Mouse (Mus musculus) hindbrain, embryonic 15.5 days (tissue): ENCODE data around the gene Sult1a1. TPM values are rescaled to one million over a fixed set of nuclear protein-coding genes. Genes with fewer than 3 reads are reported as not detected.
"Not testable (repeated sequence)": the region's sequence is repeated elsewhere in the genome, so short reads cannot be mapped to it uniquely, and the experiment has no call there.

Experiments used
- ATAC-seq: fragments of 200-750 bp; cut with Nextera tagmentation; 2 replicates; pipeline ENCODE4 v1.8.0; 2017; ENCODE audit warnings: low read depth, moderate number of reproducible peaks, moderate TSS enrichment; ENCODE audit not compliant: low FRiP score
- H3K27ac ChIP-seq: fragments of 300-500 bp; sonication (generic); replicated peaks from 2 replicates; pipeline ENCODE4 v1.5.1; 2015; ENCODE audit warnings: mild to moderate bottlenecking, inconsistent platforms
- H3K27me3 ChIP-seq: fragments of 300-500 bp; sonication (generic); 2 replicates; pipeline ENCODE4 v1.6.1; 2015; ENCODE audit warnings: control low read depth, inconsistent platforms
- H3K36me3 ChIP-seq: fragments of 300-500 bp; sonication (generic); 2 replicates; pipeline ENCODE4 v1.6.1; 2015; ENCODE audit warnings: control low read depth, inconsistent platforms
- H3K4me1 ChIP-seq: fragments of 300-500 bp; sonication (generic); replicated peaks from 2 replicates; pipeline ENCODE4 v1.6.1; 2015; ENCODE audit warnings: control low read depth, inconsistent platforms
- H3K4me2 ChIP-seq: fragments of 300-500 bp; sonication (generic); 2 replicates; pipeline ENCODE4 v1.6.1; 2015; ENCODE audit warnings: moderate library complexity, mild to moderate bottlenecking, inconsistent platforms
- H3K4me3 ChIP-seq: fragments of 300-500 bp; sonication (generic); 2 replicates; pipeline ENCODE4 v1.5.1; 2015; ENCODE audit warnings: mild to moderate bottlenecking, inconsistent platforms
- H3K9ac ChIP-seq: fragments of 300-500 bp; sonication (generic); 2 replicates; pipeline ENCODE4 v1.6.1; 2015; ENCODE audit warnings: inconsistent platforms
- H3K9me3 ChIP-seq: fragments of 300-500 bp; sonication (generic); 2 replicates; pipeline ENCODE4 v1.6.1; 2016; ENCODE audit warnings: control low read depth, inconsistent platforms
- WGBS: fragments of 180-500 bp; shearing (Covaris S2); methylation state at CpG from one replicate; pipeline ENCODE4 v1.1.7; 2015; 5-methylcytosine and 5-hydroxymethylcytosine counted together
- polyA plus RNA-seq: library from polyadenylated mRNA; unstranded; fragments of >200 nt; fragmentation: Nextera tagmentation; extraction: Ambion mirVana; gene quantifications from 2 replicates; pipeline ENCODE4 v1.2.1, GENCODE M21; 2015

Gene Sult1a1
- polyA plus RNA-seq, 1 experiment from 2014 or later = 7.3 TPM

GRCm38 (mm10) chr7:126653991-126654390 is 22.2 kb downstream of the Sult1a1 start:
- no peak overlapping the region for H3K4me3 ChIP-seq
- no peak overlapping the region for H3K27ac ChIP-seq
- no peak overlapping the region for H3K4me2 ChIP-seq
- H3K36me3 ChIP-seq = no peaks in the 10 kb centered on the region
- 84% methylated on average over 2 of the region's 2 CpGs for WGBS
- no peaks in the 10 kb centered on the region for H3K27me3 ChIP-seq
- peaks cover 7% of the 10 kb centered on the region for H3K4me1 ChIP-seq
- no peak overlapping the region for H3K9ac ChIP-seq
- no peaks in the 10 kb centered on the region for H3K9me3 ChIP-seq
- ATAC-seq = no peak

GRCm38 (mm10) chr7:126650852-126651251 is 25.4 kb downstream of the Sult1a1 start:
- Histone ChIP-seq H3K4me1 (peaks cover 13% of the 10 kb centered on the region), H3K4me2 (no peak overlapping the region), H3K9ac (no peak overlapping the region), H3K4me3 (no peak overlapping the region), H3K27ac (no peak overlapping the region), H3K36me3 (no peaks in the 10 kb centered on the region), H3K9me3 (no peaks in the 10 kb centered on the region), H3K27me3 (no peaks in the 10 kb centered on the region)
- 87% methylated on average over 2 of the region's 2 CpGs for WGBS
- ATAC-seq = no peak

GRCm38 (mm10) chr7:126649231-126650051 is 26.8 kb downstream of the Sult1a1 start, which contains the start of gene Sgf29:
Gene Sgf29 (plus strand): TSS chr7:126649309.
- Histone ChIP-seq H3K9me3 (no peaks in the 10 kb centered on the region), H3K4me1 (peaks cover 13% of the 10 kb centered on the region), H3K36me3 (no peaks in the 10 kb centered on the region), H3K27me3 (no peaks in the 10 kb centered on the region), H3K9ac (peak within 1 kb of the TSS; percentile 59), H3K27ac (peak within 1 kb of the TSS; percentile 93), H3K4me3 (peak within 1 kb of the TSS; percentile 56), H3K4me2 (peak within 1 kb of the TSS; percentile 67)
- ATAC-seq = peak; percentile 98
- 1% methylated on average over 57 of the region's 57 CpGs for WGBS

GRCm38 (mm10) chr7:126648486-126648885 is 27.7 kb downstream of the Sult1a1 start:
- Histone ChIP-seq H3K27ac (peak overlapping the region; percentile 93), H3K4me3 (peak overlapping the region; percentile 56)

GRCm38 (mm10) chr7:126645708-126646107 is 30.5 kb downstream of the Sult1a1 start:
- ATAC-seq = no peak
- Histone ChIP-seq H3K9ac (no peak overlapping the region), H3K27ac (no peak overlapping the region), H3K4me2 (no peak overlapping the region), H3K36me3 (no peaks in the 10 kb centered on the region), H3K4me1 (peaks cover 13% of the 10 kb centered on the region), H3K27me3 (no peaks in the 10 kb centered on the region), H3K9me3 (no peaks in the 10 kb centered on the region), H3K4me3 (no peak overlapping the region)
- WGBS = 70% methylated on average over 5 of the region's 5 CpGs

More at GRCm38 (mm10) chr7:126648486-126648885, 27.7 kb downstream of the Sult1a1 start:
- Histone ChIP-seq H3K4me2 (peak overlapping the region; percentile 67), H3K36me3 (no peaks in the 10 kb centered on the region), H3K9ac (peak overlapping the region; percentile 59; the same call in 1 of the 2 replicates), H3K27me3 (no peaks in the 10 kb centered on the region), H3K4me1 (peaks cover 13% of the 10 kb centered on the region), H3K9me3 (no peaks in the 10 kb centered on the region)
- WGBS = 79% methylated on average over 4 of the region's 4 CpGs
- ATAC-seq = no peak

GRCm38 (mm10) chr7:126644914-126645313 is 31.3 kb downstream of the Sult1a1 start:
- no peak overlapping the region for H3K9ac ChIP-seq
- no peak overlapping the region for H3K4me2 ChIP-seq
- no peaks in the 10 kb centered on the region for H3K27me3 ChIP-seq
- no peaks in the 10 kb centered on the region for H3K36me3 ChIP-seq
- H3K4me3 ChIP-seq = no peak overlapping the region
- no peak for ATAC-seq
- H3K27ac ChIP-seq = no peak overlapping the region
- H3K4me1 ChIP-seq = peaks cover 9% of the 10 kb centered on the region
- H3K9me3 ChIP-seq = no peaks in the 10 kb centered on the region

- ATAC-seq = no peak
- no peak overlapping the region for H3K4me3 ChIP-seq
- no peak overlapping the region for H3K27ac ChIP-seq
- no peaks in the 10 kb centered on the region for H3K9me3 ChIP-seq
- no peaks in the 10 kb centered on the region for H3K36me3 ChIP-seq
- H3K9ac ChIP-seq = no peak overlapping the region
- no peak overlapping the region for H3K4me2 ChIP-seq
- H3K27me3 ChIP-seq = no peaks in the 10 kb centered on the region
- 77% methylated on average over 3 of the region's 3 CpGs for WGBS
- H3K4me1 ChIP-seq = peaks cover 6% of the 10 kb centered on the region
These were observed 31.9 kb downstream of the Sult1a1 start for GRCm38 (mm10) chr7:126644345-126644744.

- H3K9ac ChIP-seq, H3K4me3 ChIP-seq, H3K27ac ChIP-seq, H3K9me3 ChIP-seq, H3K4me1 ChIP-seq, H3K36me3 ChIP-seq, ATAC-seq, H3K4me2 ChIP-seq, H3K27me3 ChIP-seq: not testable (repeated sequence)
- 67% methylated on average over 3 of the region's 3 CpGs for WGBS
These were observed 33.0 kb downstream of the Sult1a1 start for GRCm38 (mm10) chr7:126643244-126643617.

GRCm38 (mm10) chr7:126642545-126643243 is 33.5 kb downstream of the Sult1a1 start:
- H3K27me3 ChIP-seq = no peaks in the 10 kb centered on the region
- H3K9me3 ChIP-seq = no peaks in the 10 kb centered on the region
- ATAC-seq = no peak
- H3K9ac ChIP-seq = no peak overlapping the region
- no peak overlapping the region for H3K4me3 ChIP-seq
- H3K4me1 ChIP-seq = no peaks in the 10 kb centered on the region
- 74% methylated on average over 5 of the region's 5 CpGs for WGBS
- H3K36me3 ChIP-seq = no peaks in the 10 kb centered on the region
- H3K4me2 ChIP-seq = no peak overlapping the region
- H3K27ac ChIP-seq = no peak overlapping the region

GRCm38 (mm10) chr7:126636733-126637520 is 39.3 kb downstream of the Sult1a1 start:
- H3K27me3 ChIP-seq = no peaks in the 10 kb centered on the region
- H3K4me3 ChIP-seq = no peak overlapping the region
- H3K9me3 ChIP-seq = no peaks in the 10 kb centered on the region
- H3K36me3 ChIP-seq = no peaks in the 10 kb centered on the region
- H3K27ac ChIP-seq = no peak overlapping the region
- 22% methylated on average over 4 of the region's 4 CpGs for WGBS
- H3K4me2 ChIP-seq = no peak overlapping the region
- H3K4me1 ChIP-seq = no peaks in the 10 kb centered on the region
- no peak overlapping the region for H3K9ac ChIP-seq
- ATAC-seq = no peak

GRCm38 (mm10) chr7:126635375-126635774 is 40.9 kb downstream of the Sult1a1 start:
- H3K4me1 ChIP-seq = no peaks in the 10 kb centered on the region
- no peak overlapping the region for H3K4me2 ChIP-seq
- no peaks in the 10 kb centered on the region for H3K9me3 ChIP-seq
- no peak for ATAC-seq
- no peaks in the 10 kb centered on the region for H3K27me3 ChIP-seq
- H3K9ac ChIP-seq = no peak overlapping the region
- H3K4me3 ChIP-seq = no peak overlapping the region
- no peak overlapping the region for H3K27ac ChIP-seq
- H3K36me3 ChIP-seq = no peaks in the 10 kb centered on the region

- H3K36me3 ChIP-seq = no peaks in the 10 kb centered on the region
- no peak overlapping the region for H3K4me3 ChIP-seq
- H3K9ac ChIP-seq = no peak overlapping the region
- WGBS = 97% methylated on average over 2 of the region's 2 CpGs
- H3K27me3 ChIP-seq = no peaks in the 10 kb centered on the region
- no peak for ATAC-seq
- no peaks in the 10 kb centered on the region for H3K4me1 ChIP-seq
- H3K27ac ChIP-seq = no peak overlapping the region
- no peak overlapping the region for H3K4me2 ChIP-seq
- H3K9me3 ChIP-seq = no peaks in the 10 kb centered on the region
These were observed 43.8 kb downstream of the Sult1a1 start for GRCm38 (mm10) chr7:126632478-126632877.
